Mouse (Mus musculus): ENCODE measurements at regions not wholly inside any gene's neighbourhood (a gene's known extent, or its start where the extent isn't known, plus 50 kb on each side); places are given as distances from the start of the nearest gene placed in this dataset.

- no peak overlapping the region for H3K27ac ChIP-seq (replicated peaks)
- H3K36me3 ChIP-seq, result no peaks in the 10 kb centered on the region
- WGBS, result 78% methylated on average over 2 of the region's 2 CpGs
- H3K27me3 ChIP-seq, result no peaks in the 10 kb centered on the region
- H3K9ac ChIP-seq (replicated peaks), result no peak overlapping the region
- no peaks in the 10 kb centered on the region for H3K4me1 ChIP-seq
- no peak overlapping the region for H3K4me2 ChIP-seq (replicated peaks)
- no peak for ATAC-seq (replicated peaks)
- H3K9me3 ChIP-seq, result no peaks in the 10 kb centered on the region
- H3K4me3 ChIP-seq, result no peak overlapping the region
Measured at GRCm38 (mm10) chr2:57772315-57772714, 225.4 kb upstream of the Galnt5 start.

- Histone ChIP-seq H3K36me3 (no peaks in the 10 kb centered on the region), H3K27ac (replicated peaks) (no peak overlapping the region), H3K4me3 (no peak overlapping the region), H3K4me2 (replicated peaks) (no peak overlapping the region), H3K9me3 (no peaks in the 10 kb centered on the region), H3K9ac (replicated peaks) (no peak overlapping the region), H3K27me3 (no peaks in the 10 kb centered on the region), H3K4me1 (no peaks in the 10 kb centered on the region)
- WGBS, result 52% methylated on average over 5 of the region's 5 CpGs
- ATAC-seq (replicated peaks), result no peak
Measured at GRCm38 (mm10) chr2:57776154-57776553, 221.5 kb upstream of the Galnt5 start.

GRCm38 (mm10) chr2:57780836-57781235 is 216.8 kb upstream of the Galnt5 start:
- no peak overlapping the region for H3K4me3 ChIP-seq
- H3K9me3 ChIP-seq, result no peaks in the 10 kb centered on the region
- H3K4me1 ChIP-seq, result no peaks in the 10 kb centered on the region
- no peaks in the 10 kb centered on the region for H3K36me3 ChIP-seq
- H3K27me3 ChIP-seq, result no peaks in the 10 kb centered on the region
- ATAC-seq (replicated peaks), result no peak
- H3K9ac ChIP-seq (replicated peaks), result no peak overlapping the region
- no peak overlapping the region for H3K4me2 ChIP-seq (replicated peaks)
- no peak overlapping the region for H3K27ac ChIP-seq (replicated peaks)
- whole genome bisulfite sequencing, result 96% methylated on average over 1 of the region's 1 CpGs

- Histone ChIP-seq H3K36me3 (no peaks in the 10 kb centered on the region), H3K9me3 (no peaks in the 10 kb centered on the region), H3K9ac (replicated peaks) (no peak overlapping the region), H3K4me2 (replicated peaks) (no peak overlapping the region), H3K4me3 (no peak overlapping the region), H3K27ac (replicated peaks) (no peak overlapping the region), H3K4me1 (no peaks in the 10 kb centered on the region), H3K27me3 (no peaks in the 10 kb centered on the region)
- 57% methylated on average over 8 of the region's 8 CpGs for WGBS
- peak; percentile 64; the same call in 1 of the 2 replicates for ATAC-seq (replicated peaks)
Measured at GRCm38 (mm10) chr2:57793519-57794296, 204.0 kb upstream of the Galnt5 start.

- H3K4me1 ChIP-seq, result no peaks in the 10 kb centered on the region
- no peak overlapping the region for H3K4me2 ChIP-seq (replicated peaks)
- H3K27me3 ChIP-seq, result no peaks in the 10 kb centered on the region
- no peak overlapping the region for H3K27ac ChIP-seq (replicated peaks)
- no peak overlapping the region for H3K9ac ChIP-seq (replicated peaks)
- H3K4me3 ChIP-seq, result no peak overlapping the region
- no peak for ATAC-seq (replicated peaks)
- H3K9me3 ChIP-seq, result no peaks in the 10 kb centered on the region
- WGBS, result 86% methylated on average over 2 of the region's 2 CpGs
- H3K36me3 ChIP-seq, result no peaks in the 10 kb centered on the region
Measured at GRCm38 (mm10) chr2:57799279-57799678, 198.4 kb upstream of the Galnt5 start.

- ATAC-seq (replicated peaks), result no peak
- Histone ChIP-seq H3K9me3 (no peaks in the 10 kb centered on the region), H3K4me1 (0 out of 2 replicates have a peak, but pooled peaks cover 7% of the 10 kb centered on the region), H3K27me3 (no peaks in the 10 kb centered on the region), H3K36me3 (no peaks in the 10 kb centered on the region), H3K4me3 (no peak overlapping the region), H3K4me2 (replicated peaks) (no peak overlapping the region), H3K9ac (replicated peaks) (no peak overlapping the region), H3K27ac (replicated peaks) (no peak overlapping the region)
- WGBS, result 58% methylated on average over 1 of the region's 1 CpGs
Measured at GRCm38 (mm10) chr2:57807911-57808310, 189.8 kb upstream of the Galnt5 start.

GRCm38 (mm10) chr2:57812996-57813395 is 184.7 kb upstream of the Galnt5 start:
- H3K4me2 ChIP-seq (replicated peaks), result no peak overlapping the region

GRCm38 (mm10) chr2:57820343-57820742 is 177.3 kb upstream of the Galnt5 start:
- WGBS, result 37% methylated on average over 2 of the region's 2 CpGs

More at GRCm38 (mm10) chr2:57812996-57813395, 184.7 kb upstream of the Galnt5 start:
- H3K9me3 ChIP-seq, result no peaks in the 10 kb centered on the region
- peak; percentile 85 for ATAC-seq (replicated peaks)
- H3K4me1 ChIP-seq, result 0 out of 2 replicates have a peak, but pooled peaks cover 10% of the 10 kb centered on the region
- no peaks in the 10 kb centered on the region for H3K36me3 ChIP-seq
- H3K27me3 ChIP-seq, result no peaks in the 10 kb centered on the region
- H3K9ac ChIP-seq (replicated peaks), result no peak overlapping the region
- 18% methylated on average over 1 of the region's 1 CpGs for WGBS
- H3K27ac ChIP-seq (replicated peaks), result no peak overlapping the region
- H3K4me3 ChIP-seq, result no peak overlapping the region

GRCm38 (mm10) chr2:57820923-57821322 is 176.8 kb upstream of the Galnt5 start:
- WGBS, result 29% methylated on average over 1 of the region's 1 CpGs

More at GRCm38 (mm10) chr2:57820343-57820742, 177.3 kb upstream of the Galnt5 start:
- H3K27ac ChIP-seq (replicated peaks), result no peak overlapping the region
- peaks cover 3% of the 10 kb centered on the region; the same call in 1 of the 2 replicates for H3K27me3 ChIP-seq
- H3K9me3 ChIP-seq, result no peaks in the 10 kb centered on the region
- peak; percentile 59; the same call in 1 of the 2 replicates for ATAC-seq (replicated peaks)
- H3K4me3 ChIP-seq, result no peak overlapping the region
- no peak overlapping the region for H3K9ac ChIP-seq (replicated peaks)
- no peaks in the 10 kb centered on the region for H3K36me3 ChIP-seq
- peaks cover 17% of the 10 kb centered on the region for H3K4me1 ChIP-seq
- H3K4me2 ChIP-seq (replicated peaks), result no peak overlapping the region

GRCm38 (mm10) chr2:57828284-57828683 is 169.4 kb upstream of the Galnt5 start:
- no peak for ATAC-seq (replicated peaks)
- H3K36me3 ChIP-seq, result no peaks in the 10 kb centered on the region
- no peak overlapping the region for H3K4me2 ChIP-seq (replicated peaks)
- H3K4me3 ChIP-seq, result no peak overlapping the region
- WGBS, result 60% methylated on average over 2 of the region's 2 CpGs
- H3K9ac ChIP-seq (replicated peaks), result no peak overlapping the region
- no peaks in the 10 kb centered on the region for H3K27me3 ChIP-seq
- H3K9me3 ChIP-seq, result no peaks in the 10 kb centered on the region
- no peak overlapping the region for H3K27ac ChIP-seq (replicated peaks)
- no peaks in the 10 kb centered on the region for H3K4me1 ChIP-seq

More at GRCm38 (mm10) chr2:57820923-57821322, 176.8 kb upstream of the Galnt5 start:
- H3K36me3 ChIP-seq, result no peaks in the 10 kb centered on the region
- peaks cover 3% of the 10 kb centered on the region; the same call in 1 of the 2 replicates for H3K27me3 ChIP-seq
- peaks cover 17% of the 10 kb centered on the region for H3K4me1 ChIP-seq
- H3K4me2 ChIP-seq (replicated peaks), result no peak overlapping the region
- no peaks in the 10 kb centered on the region for H3K9me3 ChIP-seq
- no peak overlapping the region for H3K4me3 ChIP-seq
- H3K27ac ChIP-seq (replicated peaks), result no peak overlapping the region
- no peak overlapping the region for H3K9ac ChIP-seq (replicated peaks)
- ATAC-seq (replicated peaks), result peak; percentile 92

GRCm38 (mm10) chr2:57832565-57833355 is 164.9 kb upstream of the Galnt5 start:
- no peaks in the 10 kb centered on the region for H3K4me1 ChIP-seq
- no peak for ATAC-seq (replicated peaks)
- H3K27ac ChIP-seq (replicated peaks), result no peak overlapping the region
- WGBS, result 50% methylated on average over 12 of the region's 12 CpGs
- H3K27me3 ChIP-seq, result no peaks in the 10 kb centered on the region
- no peaks in the 10 kb centered on the region for H3K36me3 ChIP-seq
- H3K9ac ChIP-seq (replicated peaks), result no peak overlapping the region
- H3K4me2 ChIP-seq (replicated peaks), result no peak overlapping the region
- H3K9me3 ChIP-seq, result no peaks in the 10 kb centered on the region
- no peak overlapping the region for H3K4me3 ChIP-seq

GRCm38 (mm10) chr2:57845135-57845534 is 152.5 kb upstream of the Galnt5 start:
- ATAC-seq (replicated peaks), result no peak
- no peaks in the 10 kb centered on the region for H3K36me3 ChIP-seq
- no peak overlapping the region for H3K27ac ChIP-seq (replicated peaks)
- H3K4me3 ChIP-seq, result no peak overlapping the region
- H3K27me3 ChIP-seq, result no peaks in the 10 kb centered on the region
- no peak overlapping the region for H3K4me2 ChIP-seq (replicated peaks)
- no peak overlapping the region for H3K9ac ChIP-seq (replicated peaks)
- peaks cover 3% of the 10 kb centered on the region; the same call in 1 of the 2 replicates for H3K4me1 ChIP-seq
- no peaks in the 10 kb centered on the region for H3K9me3 ChIP-seq
- 76% methylated on average over 1 of the region's 1 CpGs for WGBS

Measured in forebrain, embryonic 15.5 days (tissue).